Mouse (Mus musculus): ENCODE measurements at regions not wholly inside any gene's neighbourhood (a gene's known extent, or its start where the extent isn't known, plus 50 kb on each side); places are given as distances from the start of the nearest gene placed in this dataset.

DNA sequence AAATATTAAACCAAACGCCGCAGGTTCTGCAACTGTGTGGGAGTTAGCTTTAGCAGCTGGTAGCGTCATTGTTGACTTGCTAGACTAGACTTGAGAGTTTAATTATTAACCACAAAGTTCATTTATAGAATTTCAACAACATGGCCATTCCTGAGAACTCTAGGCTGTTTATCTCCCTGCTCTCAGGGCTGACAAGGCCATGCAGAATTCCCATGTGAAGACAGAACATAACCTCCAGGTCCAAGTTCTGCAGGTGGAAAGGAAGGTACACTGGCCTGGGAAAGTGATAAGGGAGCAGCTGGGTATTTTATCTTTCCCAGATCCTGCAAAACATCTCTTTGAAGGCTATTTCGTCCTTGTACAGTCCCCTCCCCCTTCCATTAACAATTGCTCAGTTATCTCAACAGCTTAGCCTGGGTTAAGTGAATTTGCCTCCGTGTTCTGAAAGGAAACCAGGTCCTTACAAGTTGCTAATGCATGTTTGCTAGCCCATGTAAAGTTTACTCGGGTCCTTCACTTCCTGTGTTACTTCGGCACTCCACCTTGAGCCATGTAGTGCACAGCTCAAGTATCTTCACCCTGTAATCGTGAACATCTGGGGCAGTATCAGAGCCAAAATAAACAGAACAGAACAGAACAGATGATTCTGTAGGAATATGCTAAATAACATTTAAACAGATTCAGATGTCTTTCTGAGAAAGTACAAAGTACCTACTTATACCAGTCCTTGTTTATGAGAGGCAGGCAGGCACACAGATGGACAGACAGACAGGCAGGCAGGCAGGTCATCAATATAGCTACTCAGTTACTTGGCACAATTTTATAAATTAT lies 537.0 kb upstream of the N6amt1 start:
- ATAC-seq (ENCODE audit: poor library complexity, severe bottlenecking) = no peak

DNA sequence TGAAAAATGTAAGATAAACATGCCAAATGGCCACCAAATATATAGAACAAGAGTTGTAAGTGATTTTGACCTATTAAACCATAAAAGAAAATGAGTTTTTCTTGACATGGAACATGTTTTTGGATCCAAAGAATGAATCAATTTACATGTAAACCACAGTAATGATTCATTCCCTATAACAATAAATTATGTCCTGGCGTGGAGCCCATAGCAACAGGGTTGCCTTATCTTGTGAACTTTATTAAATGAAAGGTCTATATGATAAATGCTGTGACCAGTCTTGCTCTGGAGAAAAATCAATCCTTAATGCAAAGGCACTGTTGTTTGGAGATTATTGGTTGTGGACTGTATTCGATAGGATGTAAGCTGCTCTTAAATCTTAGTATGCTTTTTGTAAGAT lies 538.0 kb upstream of the N6amt1 start:
- ATAC-seq (ENCODE audit: poor library complexity, severe bottlenecking) = no peak

DNA sequence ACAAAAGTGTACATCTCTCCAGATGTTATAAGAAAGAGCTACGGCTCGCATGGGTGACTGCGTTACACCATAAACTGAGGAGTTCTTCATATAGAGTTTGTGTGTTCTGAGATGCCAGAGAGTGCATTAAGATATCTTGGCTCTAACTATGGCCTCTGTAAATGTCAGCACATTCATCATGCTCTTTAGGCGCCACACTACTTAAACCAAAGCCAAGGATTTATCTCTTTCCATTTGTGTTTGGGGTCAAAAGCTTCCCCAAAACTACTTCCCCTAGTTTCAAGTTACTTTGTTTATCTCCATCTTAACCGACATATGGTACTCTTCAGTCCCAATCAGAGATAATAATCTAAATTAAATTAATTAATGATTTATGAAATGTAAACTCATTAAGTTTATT lies 541.3 kb upstream of the N6amt1 start:
- no peak for ATAC-seq (ENCODE audit: poor library complexity, severe bottlenecking)

DNA sequence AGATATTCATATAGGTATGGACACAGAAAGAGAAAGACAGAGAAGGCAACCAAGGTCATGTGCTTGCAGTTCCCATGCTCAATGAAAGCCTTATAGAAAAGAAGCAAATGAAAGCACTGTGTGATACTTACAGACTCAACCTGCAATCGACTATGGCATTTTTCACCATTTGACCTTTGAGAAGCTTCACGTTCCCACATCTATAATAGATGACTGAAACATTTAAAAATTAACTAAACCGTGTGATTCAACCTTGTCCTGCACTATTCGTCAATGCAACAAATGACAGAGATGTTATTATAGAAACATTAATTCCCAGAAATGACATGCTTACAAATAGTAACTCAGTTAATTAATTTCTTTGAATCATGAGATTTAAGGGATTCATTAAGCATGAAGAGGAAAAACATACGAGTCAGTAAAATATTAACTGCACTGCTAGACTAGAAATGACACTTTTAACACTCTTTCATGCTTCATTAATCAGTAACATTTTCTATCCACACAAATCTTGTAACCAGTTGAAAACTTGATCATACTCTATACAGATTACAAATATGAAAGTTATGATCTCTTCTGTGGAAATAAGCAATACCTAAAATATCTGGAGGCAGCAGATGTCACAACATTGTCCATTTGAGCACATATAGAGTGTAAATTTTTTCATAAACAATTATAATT lies 545.2 kb upstream of the N6amt1 start:
- ATAC-seq (ENCODE audit: poor library complexity, severe bottlenecking) = no peak

DNA sequence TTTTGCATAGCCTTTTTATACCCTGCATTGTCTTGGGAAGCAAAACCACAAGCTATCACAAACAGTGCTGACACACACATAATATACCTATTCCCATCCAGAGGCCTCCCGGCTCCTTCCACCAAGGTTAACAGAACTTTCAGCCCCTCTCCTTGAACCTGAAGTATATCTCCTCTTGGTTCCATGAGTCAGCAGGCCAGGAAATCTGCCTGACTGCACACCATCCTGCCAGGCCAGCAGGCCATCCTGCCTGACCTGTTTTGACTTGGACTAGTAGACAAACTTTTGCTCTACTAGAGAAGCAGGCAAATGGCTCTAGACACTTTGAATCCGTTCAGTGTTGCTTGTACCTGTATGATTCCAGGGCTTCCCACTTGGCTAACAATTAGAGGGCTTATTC lies 547.6 kb upstream of the N6amt1 start:
- no peak for ATAC-seq (ENCODE audit: poor library complexity, severe bottlenecking)

DNA sequence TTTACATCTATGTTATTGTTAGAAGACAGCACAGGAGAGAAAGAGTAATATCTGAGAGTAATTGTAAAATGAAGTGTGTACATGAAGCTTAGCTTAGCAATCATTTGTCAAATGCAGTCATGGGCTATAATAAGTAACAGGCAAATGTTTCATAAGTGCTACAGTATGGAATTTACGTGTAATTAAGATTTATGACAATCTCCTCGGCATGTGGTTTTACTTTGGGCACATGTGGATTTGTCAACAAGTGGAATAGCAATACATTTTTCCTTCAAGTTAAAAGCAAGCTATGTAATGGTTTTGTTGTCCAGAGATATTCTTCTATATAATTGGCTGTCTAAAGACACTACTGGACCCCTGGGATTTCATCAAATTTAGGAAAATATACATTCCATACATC lies 577.9 kb upstream of the N6amt1 start:
- no peak for ATAC-seq (ENCODE audit: poor library complexity, severe bottlenecking)

DNA sequence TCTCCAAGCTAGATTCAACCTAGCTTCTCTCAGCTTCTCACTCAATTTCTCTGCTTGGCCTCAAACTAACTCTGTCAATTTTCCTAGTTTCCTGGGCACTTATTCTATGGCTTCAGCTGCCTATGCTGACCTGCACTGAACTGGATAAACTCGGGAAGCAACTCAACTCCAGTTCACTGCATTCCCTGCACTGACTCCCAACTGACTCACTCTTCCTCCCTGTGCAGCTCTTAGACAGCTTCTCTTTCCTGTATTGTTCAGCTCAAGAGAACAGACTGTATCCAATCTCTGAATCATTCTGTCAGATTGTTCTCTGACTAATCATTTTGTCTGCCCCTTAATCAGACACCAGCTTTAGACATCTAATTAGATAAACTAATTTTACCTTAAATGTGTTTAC lies 581.4 kb upstream of the N6amt1 start:
- ATAC-seq (ENCODE audit: poor library complexity, severe bottlenecking) = no peak

DNA sequence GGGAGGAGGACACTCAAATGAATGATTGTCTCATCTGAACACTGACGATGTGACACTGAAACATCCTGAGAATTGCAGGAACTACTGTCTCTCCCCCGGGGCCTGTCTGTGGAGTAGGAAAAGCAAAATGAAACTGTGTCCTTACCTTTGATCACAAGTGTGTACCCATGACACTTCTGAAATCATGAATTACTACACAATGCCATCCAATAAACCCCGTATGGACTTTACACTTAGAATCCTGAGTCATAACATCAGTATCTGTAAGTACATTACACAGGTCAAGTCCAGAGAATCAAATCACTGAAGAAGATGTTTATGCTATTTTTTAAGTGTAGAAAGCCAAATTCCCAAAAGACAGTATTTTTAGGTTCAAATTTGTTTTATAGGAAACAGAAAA lies 585.1 kb upstream of the N6amt1 start:
- no peak for ATAC-seq (ENCODE audit: poor library complexity, severe bottlenecking)

DNA sequence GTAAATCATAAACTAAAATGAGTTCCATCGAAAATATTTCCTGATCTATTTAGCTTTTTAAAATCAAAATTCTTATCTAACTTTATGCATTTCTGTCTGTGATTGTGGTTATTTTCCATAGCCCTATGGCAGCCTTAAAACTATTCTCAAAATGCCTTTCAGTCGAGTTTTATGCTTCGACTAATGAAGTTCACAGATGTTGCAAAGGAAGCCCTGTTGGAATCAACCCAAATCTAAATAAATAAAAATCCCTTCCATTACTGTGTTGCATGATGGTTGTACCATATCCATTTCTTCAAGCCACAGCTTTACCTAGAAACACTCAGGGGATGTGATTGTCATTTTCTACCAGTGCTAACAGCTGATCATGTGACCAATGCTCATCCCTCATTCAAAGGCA lies 585.6 kb upstream of the N6amt1 start:
- no peak for ATAC-seq (ENCODE audit: poor library complexity, severe bottlenecking)

DNA sequence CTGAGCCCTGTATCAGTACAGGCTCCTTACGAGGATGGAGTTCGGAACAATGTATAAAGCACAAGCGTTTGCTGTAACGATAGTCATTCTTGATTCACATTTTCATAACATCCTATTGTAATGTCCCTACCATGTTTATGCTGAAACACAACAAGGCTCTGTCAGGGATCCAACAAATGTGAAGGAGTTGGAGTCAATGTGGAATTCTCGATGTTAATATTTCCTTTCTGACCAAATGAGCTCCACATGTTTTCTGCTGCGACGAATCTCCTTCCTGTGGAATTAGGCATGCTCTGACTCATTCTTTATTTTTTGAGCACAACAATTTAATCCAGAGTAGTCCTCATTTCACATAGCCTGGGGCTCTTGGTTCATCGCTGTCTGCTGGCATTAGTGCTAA lies 588.0 kb upstream of the N6amt1 start:
- no peak for ATAC-seq (ENCODE audit: poor library complexity, severe bottlenecking)

DNA sequence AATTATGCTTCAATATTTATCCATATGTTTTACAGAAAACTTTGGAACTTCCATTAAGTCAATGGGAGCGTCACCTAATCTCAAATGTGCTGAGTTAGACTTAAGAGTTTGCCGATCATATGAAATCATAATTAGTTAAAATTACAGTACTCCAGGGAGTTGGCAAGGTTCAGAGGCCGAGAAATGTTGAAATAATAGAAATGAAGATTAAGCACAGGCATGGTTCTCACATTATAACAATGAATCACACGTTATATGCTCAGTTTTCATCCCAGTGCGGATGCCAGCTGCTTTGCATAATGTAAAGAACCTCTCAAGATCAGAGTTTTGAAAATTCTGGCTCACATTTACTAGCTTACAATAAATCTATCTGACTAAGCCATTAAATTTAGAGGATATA lies 612.7 kb upstream of the N6amt1 start:
- no peak for ATAC-seq (ENCODE audit: poor library complexity, severe bottlenecking)

DNA sequence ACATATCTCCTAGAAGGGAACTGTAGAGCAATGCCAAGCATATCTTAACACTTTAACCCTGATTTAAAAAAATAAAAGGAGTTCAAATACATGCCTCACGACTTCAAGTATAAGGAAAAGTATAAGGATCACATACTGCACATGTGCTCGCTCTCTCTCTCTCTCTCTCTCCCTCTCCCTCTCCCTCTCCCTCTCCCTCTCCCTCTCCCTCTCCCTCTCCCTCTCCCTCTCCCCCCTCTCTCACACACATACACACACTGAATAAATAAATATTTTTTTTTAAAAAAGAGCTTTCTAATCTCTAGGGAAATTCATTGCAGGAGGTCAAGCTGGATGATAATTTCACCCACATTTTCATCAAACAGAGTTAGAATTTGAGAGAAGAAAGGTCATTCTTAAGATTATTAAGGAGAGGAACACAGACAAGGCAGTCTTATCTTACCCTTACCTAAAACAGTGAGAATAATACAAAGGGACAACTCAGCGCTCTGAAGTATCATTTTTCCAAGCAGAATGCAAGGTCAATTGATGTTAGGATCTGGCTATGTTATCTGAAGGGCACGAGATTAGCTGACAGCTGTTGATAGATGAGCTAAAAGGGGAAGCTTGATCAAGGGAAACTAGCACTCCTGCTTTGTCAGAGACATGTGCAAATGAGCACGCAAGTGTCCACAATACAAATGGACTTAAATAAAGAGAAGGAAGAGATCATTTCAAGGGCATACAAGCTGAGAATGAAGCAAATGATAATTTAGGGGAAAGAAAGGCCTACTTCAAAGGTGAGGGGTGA lies 634.8 kb upstream of the N6amt1 start:
- no peak for ATAC-seq (ENCODE audit: poor library complexity, severe bottlenecking)

DNA sequence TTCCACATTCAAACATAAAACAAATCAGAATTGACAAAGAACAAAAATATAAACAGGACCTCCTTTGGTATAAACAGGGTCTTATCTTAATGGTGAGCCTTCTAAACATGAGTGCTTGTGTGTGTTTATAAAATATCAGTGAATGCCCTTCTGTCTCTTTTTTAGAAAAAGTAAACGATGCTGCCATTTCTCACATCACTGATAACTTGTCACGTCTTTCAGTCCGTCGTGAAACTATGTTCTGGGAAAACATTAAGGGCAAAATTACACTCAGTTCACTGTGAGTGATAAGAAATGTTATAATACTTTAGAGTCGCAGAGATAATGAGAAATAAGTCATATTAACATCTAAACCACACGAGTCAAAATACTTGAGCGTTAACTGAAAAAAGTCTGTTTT lies 635.6 kb upstream of the N6amt1 start:
- ATAC-seq (ENCODE audit: poor library complexity, severe bottlenecking) = no peak

DNA sequence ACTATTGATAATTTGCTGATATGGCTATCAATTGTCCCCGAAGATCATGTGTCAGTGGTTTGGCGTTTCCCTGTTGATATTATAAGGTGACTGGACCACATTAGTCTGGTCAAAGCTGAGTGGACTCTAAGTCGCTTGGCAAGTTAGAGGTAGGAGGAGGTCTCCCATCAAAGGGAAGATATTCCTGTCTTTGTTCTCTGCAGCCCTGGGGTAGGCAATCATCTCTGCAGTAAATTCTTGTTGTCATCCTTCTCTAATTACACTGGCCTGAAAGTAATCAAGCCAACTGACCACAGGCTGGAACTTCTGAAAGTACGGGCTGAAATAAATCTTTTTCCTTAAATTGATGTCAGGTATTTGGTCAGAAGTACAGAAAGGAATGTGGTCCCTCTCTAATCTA lies 652.3 kb upstream of the N6amt1 start:
- ATAC-seq (ENCODE audit: poor library complexity, severe bottlenecking) = no peak

DNA sequence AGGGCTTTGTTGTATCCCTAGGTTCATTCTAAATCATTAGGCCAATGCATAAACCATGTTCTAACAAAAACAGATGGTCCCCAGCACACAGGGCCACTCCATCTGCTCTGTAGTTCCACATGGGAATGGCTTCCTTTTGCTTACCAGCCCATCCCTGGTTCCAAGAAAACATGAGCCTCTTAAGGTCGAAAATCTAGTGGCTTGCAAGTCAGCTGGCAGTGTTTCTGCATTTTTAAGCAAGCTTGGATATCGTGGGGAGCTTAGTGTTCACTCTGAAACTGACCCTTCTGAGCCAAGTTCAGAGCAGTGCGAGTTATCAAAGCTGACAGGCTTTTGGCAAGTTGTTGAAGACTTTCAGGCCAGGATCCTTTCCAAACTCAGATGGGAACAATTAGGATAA lies 659.5 kb upstream of the N6amt1 start:
- ATAC-seq (ENCODE audit: poor library complexity, severe bottlenecking) = no peak

DNA sequence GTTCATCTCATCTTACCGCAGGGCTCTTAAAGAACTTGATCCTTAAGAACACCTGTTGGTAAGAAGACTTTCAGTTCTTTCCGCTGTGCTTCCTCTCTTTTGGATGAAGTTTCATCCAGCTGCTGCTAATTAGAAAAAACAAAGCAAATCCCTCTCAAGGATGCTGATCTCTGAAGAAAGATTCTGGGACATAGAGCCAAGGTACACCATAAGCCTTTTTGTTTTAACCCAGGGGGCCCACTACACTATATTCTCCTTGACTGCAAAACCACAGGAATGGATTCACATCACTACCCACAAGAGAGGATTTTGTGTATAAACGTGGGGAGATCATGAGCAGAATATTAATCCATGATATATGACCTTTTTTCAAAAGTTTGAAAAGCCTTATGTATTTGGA lies 694.8 kb upstream of the N6amt1 start:
- ATAC-seq (ENCODE audit: poor library complexity, severe bottlenecking) = no peak

DNA sequence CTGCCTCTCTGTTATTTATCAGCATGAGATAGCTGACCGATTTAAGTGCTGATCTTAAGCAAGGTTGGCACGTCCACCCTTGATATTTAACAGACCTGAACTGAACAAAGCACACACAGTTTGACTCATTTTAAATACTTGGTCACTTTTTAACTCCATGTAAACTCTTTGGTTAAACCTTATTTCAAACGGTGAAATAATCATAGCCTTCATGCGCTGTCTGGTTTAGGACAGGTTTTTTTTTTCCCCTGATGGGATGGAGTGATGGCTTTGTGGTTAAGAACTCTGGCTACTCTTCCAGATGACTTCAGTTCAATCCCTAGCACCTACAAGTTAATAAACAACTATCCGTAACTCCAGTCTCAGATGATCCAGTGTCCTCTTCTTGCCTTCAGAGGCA lies 706.7 kb upstream of the N6amt1 start:
- no peak for ATAC-seq (ENCODE audit: poor library complexity, severe bottlenecking)

DNA sequence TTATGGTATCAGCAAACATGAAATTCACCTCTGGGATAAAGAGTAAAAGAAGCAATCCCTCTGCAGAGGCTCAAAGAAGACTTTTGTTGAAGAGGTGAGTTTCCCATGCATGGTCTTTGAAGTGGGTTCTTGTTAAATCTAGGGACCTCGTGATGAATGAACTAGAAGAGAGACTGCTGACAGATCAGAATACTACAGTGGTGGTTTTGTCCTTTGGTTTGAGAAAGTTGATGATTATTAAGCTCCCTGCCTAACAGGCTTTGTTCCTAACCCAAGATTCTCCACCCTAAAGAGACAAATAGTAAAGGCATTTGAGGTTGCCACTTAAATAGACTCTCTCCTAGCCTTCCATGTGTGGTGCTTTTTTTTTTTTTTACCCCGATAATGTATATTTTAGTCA lies 707.2 kb upstream of the N6amt1 start:
- no peak for ATAC-seq (ENCODE audit: poor library complexity, severe bottlenecking)

DNA sequence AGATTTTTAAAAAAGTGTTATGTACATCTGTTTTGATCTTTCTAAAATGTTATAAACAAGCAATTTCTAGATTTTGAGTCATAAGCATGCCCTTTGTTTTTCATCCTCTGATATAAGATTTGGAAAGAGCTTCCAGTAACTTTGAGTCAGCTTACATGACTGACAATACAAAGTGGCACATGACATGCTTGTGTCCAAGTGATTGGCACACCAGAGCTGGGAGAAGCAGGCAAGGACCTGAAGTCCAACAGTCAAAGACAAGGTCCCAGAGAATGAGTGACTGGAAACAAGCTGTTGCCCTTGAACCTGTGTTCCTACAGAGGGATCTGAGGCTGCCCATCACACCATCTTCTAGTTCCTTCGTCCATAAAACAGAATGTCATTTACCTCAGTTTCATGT lies 708.5 kb upstream of the N6amt1 start:
- no peak for ATAC-seq (ENCODE audit: poor library complexity, severe bottlenecking)

DNA sequence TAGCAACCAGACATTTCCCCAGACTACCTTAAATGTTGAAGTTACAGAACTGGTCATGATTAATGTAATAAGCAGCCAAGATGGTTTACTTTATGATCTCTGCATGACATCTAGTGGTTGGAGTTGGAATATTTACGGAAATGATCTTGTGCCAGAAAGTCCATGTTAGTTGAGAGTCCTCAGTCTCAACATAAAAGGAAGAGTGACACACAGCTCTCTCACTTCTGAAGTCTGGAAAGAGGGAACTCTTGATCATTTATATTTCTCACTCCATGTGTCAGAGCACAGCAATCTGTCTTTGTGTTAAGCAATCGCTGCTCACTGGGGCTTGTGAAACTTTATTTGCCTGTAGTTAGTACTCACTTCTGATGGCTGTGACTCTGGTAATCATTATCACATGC lies 709.1 kb upstream of the N6amt1 start:
- ATAC-seq (ENCODE audit: poor library complexity, severe bottlenecking) = no peak

DNA sequence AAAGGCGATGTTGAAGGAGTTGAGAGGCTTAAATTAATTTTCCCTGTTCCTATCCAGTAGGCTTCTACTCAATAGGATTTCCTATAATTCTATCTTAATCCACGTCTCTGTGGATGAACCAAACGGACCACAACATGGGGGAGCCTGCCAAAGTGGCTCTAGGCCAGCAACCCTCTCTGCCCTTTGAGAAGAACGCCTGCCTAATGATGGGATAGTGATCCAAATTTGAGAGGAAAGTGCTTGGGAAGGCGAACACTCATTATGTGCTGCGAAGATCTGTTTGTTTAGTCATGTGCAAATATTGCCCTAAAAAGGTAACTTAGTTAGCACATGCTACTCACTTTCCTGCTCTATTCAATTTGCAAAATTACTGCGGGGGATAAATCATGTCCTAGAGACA lies 702.5 kb upstream of the Adamts5 start:
- no peak for ATAC-seq (ENCODE audit: poor library complexity, severe bottlenecking)

DNA sequence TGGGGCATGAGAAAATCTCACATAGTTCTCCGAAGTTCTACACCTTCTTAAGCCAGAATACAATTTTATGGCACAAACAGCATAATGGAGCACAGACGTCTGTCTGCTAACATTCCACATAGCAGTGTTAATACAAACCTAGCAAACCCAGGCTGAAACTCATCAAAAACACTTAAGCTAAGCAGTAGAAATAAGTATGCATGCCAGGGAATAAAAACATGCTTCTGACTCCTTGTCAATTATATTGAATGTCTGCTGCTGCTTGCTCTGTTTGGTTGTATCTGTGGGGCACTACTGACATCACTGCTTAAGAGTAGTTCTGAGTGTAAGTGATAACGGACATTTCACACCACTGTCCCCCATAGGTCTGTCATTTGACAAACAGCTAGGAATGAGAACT lies 693.4 kb upstream of the Adamts5 start:
- ATAC-seq (ENCODE audit: poor library complexity, severe bottlenecking) = no peak

All from megakaryocyte, adult 5-6 weeks (primary cell).